Mouse (Mus musculus): Measurements from ENCODE around the gene Mdm4.

DNA sequence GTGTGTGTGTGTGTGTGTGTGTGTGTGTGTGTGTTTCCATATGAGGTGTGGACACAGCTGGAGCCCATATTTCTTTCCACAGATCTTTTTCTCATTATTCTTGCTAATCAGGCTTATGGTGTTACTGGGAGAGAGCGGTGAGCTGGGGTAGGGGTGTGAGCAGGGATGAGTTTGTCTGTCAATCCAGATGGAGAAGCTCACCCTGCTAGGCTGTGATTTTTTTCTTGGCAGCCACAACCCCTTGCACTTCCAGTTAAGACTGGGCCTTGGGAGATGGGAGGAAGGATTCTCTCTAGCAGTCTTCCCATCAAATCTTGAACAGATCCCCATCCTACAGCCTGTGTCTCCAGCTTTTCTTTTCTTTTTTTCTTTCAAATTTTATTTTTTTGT lies 48.0 kb upstream of the Mdm4 start:
- TF ChIP-seq CTCF (conservative IDR thresholded peaks at IDR 0.05; ENCODE audit: low read length), result no peak
- TF ChIP-seq POU5F1 (IDR thresholded peaks at IDR 0.05; ENCODE audit: borderline replicate concordance, low read length), result no peak

All from E14TG2a.4 (cell line).